Mouse (Mus musculus) cortical plate, adult 2 months (tissue): ENCODE measurements around the gene Tbc1d30.

Source experiments
- CTCF ChIP-seq: fragments of 200-500 bp; IDR thresholded peaks from 2 replicates; pipeline ENCODE4 v1.5.1; 2011; ENCODE audit warnings: mild to moderate bottlenecking, control low read depth, low read length; ENCODE audit not compliant: insufficient read depth; ENCODE audit errors: extremely low read depth
- POLR2A ChIP-seq: fragments of 200-500 bp; IDR thresholded peaks from 2 replicates; pipeline ENCODE4 v1.6.1; 2011; ENCODE audit warnings: mild to moderate bottlenecking, low read length, control low read depth; ENCODE audit not compliant: insufficient read depth; ENCODE audit errors: extremely low read depth

DNA sequence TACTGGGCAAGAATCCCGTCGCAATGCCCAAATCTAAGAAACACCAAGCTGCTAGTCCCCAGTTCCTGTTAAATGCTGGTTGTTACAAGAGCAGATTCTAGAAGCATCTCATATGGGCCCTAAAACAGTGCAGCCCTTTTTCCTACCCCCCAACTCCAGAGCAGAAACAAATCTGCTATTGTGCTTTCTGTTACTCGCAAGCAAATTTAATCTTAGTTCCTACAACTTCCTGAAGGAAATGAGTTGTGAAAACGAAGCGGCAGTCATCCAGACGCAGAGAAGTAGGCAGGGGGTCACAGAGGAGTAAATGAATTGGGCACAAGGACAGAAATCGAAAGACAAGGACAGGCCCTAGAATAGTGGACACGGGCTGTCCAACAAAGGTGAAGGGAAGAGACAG, 99.9 kb downstream of the Tbc1d30 start:
- TF ChIP-seq CTCF, result no peak
- TF ChIP-seq POLR2A, result no peak
